Comparison of ENCODE assay signal across 20 mouse cellular contexts in the genomic region with DNA sequence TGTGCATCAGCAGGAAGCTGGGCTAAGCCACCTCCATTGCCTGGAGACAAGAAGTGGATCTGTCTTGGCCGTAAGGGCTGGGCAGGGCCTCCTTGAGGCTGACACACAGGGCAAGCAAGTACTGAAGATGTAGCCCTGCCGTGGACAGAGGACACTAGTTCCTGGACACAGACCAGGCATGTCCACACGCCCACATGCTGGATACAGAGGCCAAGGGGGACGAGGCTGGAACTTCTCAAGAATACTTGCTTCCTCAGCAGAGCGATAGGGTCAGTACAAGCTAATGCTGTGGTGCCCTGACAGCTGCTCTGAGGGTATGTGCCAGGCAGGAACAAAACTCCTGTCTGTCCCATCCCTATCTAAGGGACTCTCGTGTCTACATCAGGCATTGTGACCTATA. TPM values are rescaled to one million over a fixed set of nuclear protein-coding genes. Genes with fewer than 3 reads are reported as not detected.
A peak's percentile ranks its signal among the peaks of the same experiment; 100 is the strongest.
DNase-seq lines count a peak whose midpoint lies in the region; ATAC-seq and TF ChIP-seq lines count a peak whose summit lies in the region.
"Had no signal": no experiment of that assay in that cellular context is flagged by ENCODE, and none has a peak within 500 bp of the region (broad histone marks: within the 10 kb centered on the region; RNA-seq: fewer than 3 reads in every experiment).

No protein-coding gene starts in this region.

- WGBS in kidney, adult 2 months = 72% methylated on average over 6 of the region's 6 CpGs
- WGBS in kidney, embryonic 16.5 days = 78% methylated on average over 6 of the region's 6 CpGs

- H3K4me2 ChIP-seq in kidney, embryonic 16.5 days (replicated peaks; ENCODE audit: low read depth, low read length) = no peak overlapping the region
- H3K4me2 ChIP-seq: embryonic facial prominence, embryonic 15.5 days; heart, embryonic 12.5 days; hindbrain, embryonic 14.5 days had no signal

- H3K4me1 ChIP-seq in kidney, adult 2 months (ENCODE audit: control insufficient read depth, insufficient read depth, low read length) = no peaks in the 10 kb centered on the region
- no peaks in the 10 kb centered on the region for H3K4me1 ChIP-seq in kidney, embryonic 16.5 days (ENCODE audit: insufficient read depth, low read length)
- H3K4me1 ChIP-seq: embryonic facial prominence, embryonic 15.5 days; forebrain, embryonic 10.5 days; heart, embryonic 12.5 days; hindbrain, embryonic 10.5 days had no signal

- TF ChIP-seq CTCF in gastrocnemius, adult 2 months (IDR thresholded peaks at IDR 0.05) = no peak
- TF ChIP-seq CTCF in kidney, adult 2 months (conservative IDR thresholded peaks at IDR 0.05; ENCODE audit: insufficient read depth, insufficient read length, low read depth, low read length) = no peak

- no peaks in the 10 kb centered on the region for H3K27me3 ChIP-seq in kidney, adult 2 months (replicated peaks; ENCODE audit: control insufficient read depth, insufficient read depth, low read length)
- no peaks in the 10 kb centered on the region for H3K27me3 ChIP-seq in kidney, embryonic 16.5 days (ENCODE audit: insufficient read depth, low read length)
- H3K27me3 ChIP-seq: embryonic facial prominence, embryonic 15.5 days; heart, embryonic 12.5 days had no signal

- H3K4me3 ChIP-seq in gastrocnemius, adult 2 months = no peak overlapping the region
- no peak overlapping the region for H3K4me3 ChIP-seq in kidney, adult 2 months (ENCODE audit: insufficient read depth, low read depth, low read length)
- H3K4me3 ChIP-seq in kidney, embryonic 16.5 days (ENCODE audit: low read length) = no peak overlapping the region
- H3K4me3 ChIP-seq: embryonic facial prominence, embryonic 15.5 days; erythroblast, embryonic 14.5 days; forebrain, embryonic 10.5 days; heart, embryonic 12.5 days; hindbrain, embryonic 10.5 days had no signal

- DNase-seq in gastrocnemius, adult 2 months = no peak
- no peak for DNase-seq in gastrocnemius, adult 8-10 months (ENCODE audit: low spot score in 2 of 2)
- DNase-seq in kidney, adult 2 months = peak; percentile 69
- DNase-seq in kidney, postnatal 14 days = peak; percentile 30
- peak; percentile 25 for DNase-seq in skeletal muscle tissue, adult 2 months (ENCODE audit: low read depth, low spot score)
- DNase-seq in adrenal gland, adult (ENCODE audit: inconsistent age in 2 of 2, low spot score in 1 of 2) = no peak
- DNase-seq: adrenal gland, adult 2 months; adrenal gland, postnatal 25 days; cerebellum, adult 18-20 months; cerebellum, adult 9-11 months; embryo, embryonic 11 days; gastrocnemius, postnatal 25 days had no signal

- no peak for ATAC-seq in kidney, embryonic 16.5 days (ENCODE audit: low FRiP score, low TSS enrichment)
- ATAC-seq: forebrain, embryonic 16.5 days had no signal

- H3K9ac ChIP-seq in kidney, embryonic 16.5 days (replicated peaks; ENCODE audit: low read length) = no peak overlapping the region
- H3K9ac ChIP-seq: embryonic facial prominence, embryonic 15.5 days; heart, embryonic 12.5 days; hindbrain, embryonic 14.5 days had no signal

- H3K9me3 ChIP-seq in kidney, embryonic 16.5 days (ENCODE audit: low read length) = no peaks in the 10 kb centered on the region
- H3K9me3 ChIP-seq: embryonic facial prominence, embryonic 15.5 days; forebrain, embryonic 10.5 days; heart, embryonic 12.5 days; hindbrain, embryonic 10.5 days had no signal

- H3K27ac ChIP-seq in gastrocnemius, adult 2 months = peak overlapping the region; percentile 12; the same call in 1 of the 2 replicates
- no peak overlapping the region for H3K27ac ChIP-seq in kidney, adult 2 months (ENCODE audit: insufficient read depth, low read depth, low read length)
- H3K27ac ChIP-seq in kidney, embryonic 16.5 days (ENCODE audit: low read length) = no peak overlapping the region
- H3K27ac ChIP-seq: embryonic facial prominence, embryonic 15.5 days; forebrain, embryonic 10.5 days; hindbrain, embryonic 10.5 days; hindbrain, embryonic 14.5 days had no signal

- intact Hi-C loops in gastrocnemius, adult 2 months (cut with DNase I) = no loop called here

- no peaks in the 10 kb centered on the region for H3K36me3 ChIP-seq in kidney, adult 2 months (ENCODE audit: control insufficient read depth, insufficient read depth, low read length)
- peaks cover 66% of the 10 kb centered on the region for H3K36me3 ChIP-seq in kidney, embryonic 16.5 days (ENCODE audit: insufficient read depth, low read length)

- TF ChIP-seq POLR2A in kidney, adult 2 months (IDR thresholded peaks at IDR 0.05; ENCODE audit: low read depth, low read length) = no peak

RNA-seq across cellular contexts. Expression of gene Ldlr, which starts 26.2 kb away (rescaled TPM):
- 1 to 10 TPM; 2.9 to 3.3 TPM for total RNA-seq in gastrocnemius, adult 2 months (2021)
- total RNA-seq in gastrocnemius, adult 8-10 months (2022) = 1 to 10 TPM; 2.9 to 3.6 (median 3.2) TPM
- 26.9 and 28.8 TPM in 2 replicates for polyA plus RNA-seq in kidney, adult 2 months (2012; rRNA removed)
- 30.6 and 33.2 TPM in 2 replicates for polyA plus RNA-seq in kidney, embryonic 16.5 days (2015; fragmentation: Nextera tagmentation; extraction: Ambion mirVana)

Comparison
In these comparisons a context has a peak if more than half of its experiments do, and no peak if none do; other contexts are left out.
1. DNase-seq: peak in kidney, adult 2 months (single experiment), kidney, postnatal 14 days (single experiment) and skeletal muscle tissue, adult 2 months (single experiment); none in gastrocnemius, adult 2 months (single experiment), gastrocnemius, adult 8-10 months (0 of 2) and adrenal gland, adult (0 of 2).